Mouse (Mus musculus) stomach, postnatal 0 days (tissue): ENCODE measurements around the gene Rbm14. TPM values are rescaled to one million over a fixed set of nuclear protein-coding genes. Genes with fewer than 3 reads are reported as not detected.

Experiments
- ATAC-seq: fragments of 200-750 bp; cut with Nextera tagmentation; 2 replicates; pipeline ENCODE4 v1.8.0; 2017; ENCODE audit not compliant: low FRiP score, low TSS enrichment
- DNase-seq: peaks from one replicate; pipeline ENCODE4 v3.0.0-alpha.2; 2016; ENCODE audit warnings: low spot score
- H3K27ac ChIP-seq: fragments of 300-500 bp; sonication (generic); replicated peaks from 2 replicates; pipeline ENCODE4 v1.5.1; 2014; ENCODE audit warnings: mild to moderate bottlenecking, control low read depth
- H3K27me3 ChIP-seq: fragments of 300-500 bp; sonication (generic); 2 replicates; pipeline ENCODE4 v1.6.1; 2014; ENCODE audit warnings: low read length; ENCODE audit not compliant: control insufficient read depth, insufficient read depth
- H3K36me3 ChIP-seq: fragments of 300-500 bp; sonication (generic); 2 replicates; pipeline ENCODE4 v1.6.1; 2014; ENCODE audit warnings: low read length, mixed read lengths; ENCODE audit not compliant: control insufficient read depth, insufficient read depth
- H3K4me1 ChIP-seq: fragments of 300-500 bp; sonication (generic); replicated peaks from 2 replicates; pipeline ENCODE4 v1.6.1; 2014; ENCODE audit warnings: antibody characterized with exemption; ENCODE audit not compliant: control insufficient read depth, insufficient read depth
- H3K4me2 ChIP-seq: fragments of 300-500 bp; sonication (generic); replicated peaks from 2 replicates; pipeline ENCODE4 v1.6.1; 2014; ENCODE audit warnings: low read depth, mild to moderate bottlenecking, control low read depth, moderate library complexity
- H3K4me3 ChIP-seq: fragments of 300-500 bp; sonication (generic); 2 replicates; pipeline ENCODE4 v1.5.1; 2014; ENCODE audit warnings: low read depth, low read length, control low read depth
- H3K9ac ChIP-seq: fragments of 300-500 bp; sonication (generic); 2 replicates; pipeline ENCODE4 v1.6.1; 2014; ENCODE audit warnings: mild to moderate bottlenecking, low read length, control low read depth, mixed read lengths
- H3K9me3 ChIP-seq: fragments of 300-500 bp; sonication (generic); 2 replicates; pipeline ENCODE4 v1.6.1; 2016; ENCODE audit warnings: low read length; ENCODE audit not compliant: control insufficient read depth
- CTCF ChIP-seq: IDR thresholded peaks from 2 replicates; pipeline ENCODE4 v1.5.1; 2016; ENCODE audit warnings: antibody characterized with exemption, low read depth, mild to moderate bottlenecking, moderate library complexity
- EP300 ChIP-seq: optimal IDR thresholded peaks from 2 replicates; pipeline ENCODE3; 2016; ENCODE audit warnings: antibody characterized with exemption
- WGBS: fragments of 180-500 bp; shearing (Covaris S2); extraction: QIAGEN DNeasy Blood & Tissue Kit; methylation state at CpG from one replicate; pipeline ENCODE4 v1.1.7; 2014; 5-methylcytosine and 5-hydroxymethylcytosine counted together
- polyA plus RNA-seq: library from polyadenylated mRNA; unstranded; fragments of >200 nt; fragmentation: Nextera tagmentation; extraction: Ambion mirVana; gene quantifications from 2 replicates; pipeline ENCODE4 v1.2.1, GENCODE M21; 2015

The Rbm14 gene
- polyA plus RNA-seq, 1 experiment from 2014 or later, result 24.2 TPM

GRCm38 (mm10) chr19:4797846-4798245 is 13.6 kb downstream of the Rbm14 start:
- H3K4me2 ChIP-seq, result no peak overlapping the region
- no peaks in the 10 kb centered on the region for H3K4me1 ChIP-seq
- TF ChIP-seq EP300, result no peak
- TF ChIP-seq CTCF, result no peak
- H3K9ac ChIP-seq, result no peak overlapping the region
- peaks cover 26% of the 10 kb centered on the region for H3K36me3 ChIP-seq
- WGBS, result 92% methylated on average over 2 of the region's 2 CpGs
- H3K4me3 ChIP-seq, result no peak overlapping the region
- H3K27ac ChIP-seq, result no peak overlapping the region
- no peaks in the 10 kb centered on the region for H3K27me3 ChIP-seq
- ATAC-seq (no peak), DNase-seq (no peak)
- H3K9me3 ChIP-seq, result no peaks in the 10 kb centered on the region

- no peak for TF ChIP-seq CTCF
- no peak overlapping the region for H3K27ac ChIP-seq
- H3K36me3 ChIP-seq, result peaks cover 12% of the 10 kb centered on the region
- no peaks in the 10 kb centered on the region for H3K4me1 ChIP-seq
- H3K4me2 ChIP-seq, result no peak overlapping the region
- H3K9me3 ChIP-seq, result no peaks in the 10 kb centered on the region
- no peak overlapping the region for H3K9ac ChIP-seq
- no peak overlapping the region for H3K4me3 ChIP-seq
- H3K27me3 ChIP-seq, result no peaks in the 10 kb centered on the region
- no peak for ATAC-seq
- WGBS, result 50% methylated on average over 1 of the region's 1 CpGs
- DNase-seq, result no peak
Observed at GRCm38 (mm10) chr19:4795929-4796328, 15.5 kb downstream of the Rbm14 start.

GRCm38 (mm10) chr19:4793831-4794422 is 17.5 kb downstream of the Rbm14 start, which contains the start of gene Rbm4:
Rbm4 (minus strand) TSS chr19:4793901.
- H3K9me3 ChIP-seq, result no peaks in the 10 kb centered on the region
- peak; percentile 98 for ATAC-seq
- H3K4me3 ChIP-seq, result peak within 1 kb of the TSS; percentile 66
- H3K4me1 ChIP-seq, result no peaks in the 10 kb centered on the region
- H3K4me2 ChIP-seq, result peak within 1 kb of the TSS; percentile 71
- WGBS, result under 1% methylated on average over 31 of the region's 31 CpGs
- no peak; the same call in 1 of the 2 replicates for TF ChIP-seq CTCF
- TF ChIP-seq EP300, result no peak
- peak within 1 kb of the TSS; percentile 79 for H3K9ac ChIP-seq
- H3K27ac ChIP-seq, result peak within 1 kb of the TSS; percentile 90
- no peaks in the 10 kb centered on the region for H3K27me3 ChIP-seq
- DNase-seq, result peak; percentile 96
- peaks cover 3% of the 10 kb centered on the region for H3K36me3 ChIP-seq

GRCm38 (mm10) chr19:4793281-4793830 is 18.1 kb downstream of the Rbm14 start:
- Histone ChIP-seq H3K27me3 (no peaks in the 10 kb centered on the region), H3K4me2 (peak overlapping the region; percentile 64), H3K9ac (peak overlapping the region; percentile 79), H3K27ac (peak overlapping the region; percentile 90), H3K4me3 (peak overlapping the region; percentile 66), H3K4me1 (no peaks in the 10 kb centered on the region), H3K36me3 (peaks cover 3% of the 10 kb centered on the region), H3K9me3 (no peaks in the 10 kb centered on the region)
- no peak for TF ChIP-seq EP300
- no peak for TF ChIP-seq CTCF
- under 1% methylated on average over 16 of the region's 16 CpGs for WGBS
- DNase-seq (peak; percentile 75), ATAC-seq (peak; percentile 50; the same call in 1 of the 2 replicates)

GRCm38 (mm10) chr19:4786313-4786712 is 25.1 kb downstream of the Rbm14 start:
- TF ChIP-seq CTCF, result no peak
- no peak for TF ChIP-seq EP300
- Histone ChIP-seq H3K9ac (no peak overlapping the region), H3K4me3 (no peak overlapping the region), H3K27me3 (no peaks in the 10 kb centered on the region), H3K4me1 (no peaks in the 10 kb centered on the region), H3K27ac (no peak overlapping the region), H3K9me3 (no peaks in the 10 kb centered on the region), H3K36me3 (peaks cover 15% of the 10 kb centered on the region), H3K4me2 (no peak overlapping the region)
- ATAC-seq (no peak), DNase-seq (no peak)
- 91% methylated on average over 2 of the region's 2 CpGs for WGBS

- Histone ChIP-seq H3K36me3 (peaks cover 15% of the 10 kb centered on the region), H3K4me3 (no peak overlapping the region), H3K27ac (no peak overlapping the region), H3K4me1 (no peaks in the 10 kb centered on the region), H3K27me3 (no peaks in the 10 kb centered on the region), H3K9me3 (no peaks in the 10 kb centered on the region), H3K9ac (no peak overlapping the region), H3K4me2 (no peak overlapping the region)
- DNase-seq (no peak), ATAC-seq (no peak)
- 70% methylated on average over 7 of the region's 7 CpGs for WGBS
- TF ChIP-seq EP300, result no peak
- TF ChIP-seq CTCF, result no peak
Observed at GRCm38 (mm10) chr19:4785206-4785605, 26.2 kb downstream of the Rbm14 start.
